Mouse (Mus musculus) heart, adult 11 months (tissue): ENCODE measurements around the gene Myl4.
A peak's percentile ranks its signal among the peaks of the same experiment; 100 is the strongest.

Experiments
- DNase-seq: peaks from one replicate; pipeline ENCODE4 v3.0.0; 2022

The Myl4 gene

DNA sequence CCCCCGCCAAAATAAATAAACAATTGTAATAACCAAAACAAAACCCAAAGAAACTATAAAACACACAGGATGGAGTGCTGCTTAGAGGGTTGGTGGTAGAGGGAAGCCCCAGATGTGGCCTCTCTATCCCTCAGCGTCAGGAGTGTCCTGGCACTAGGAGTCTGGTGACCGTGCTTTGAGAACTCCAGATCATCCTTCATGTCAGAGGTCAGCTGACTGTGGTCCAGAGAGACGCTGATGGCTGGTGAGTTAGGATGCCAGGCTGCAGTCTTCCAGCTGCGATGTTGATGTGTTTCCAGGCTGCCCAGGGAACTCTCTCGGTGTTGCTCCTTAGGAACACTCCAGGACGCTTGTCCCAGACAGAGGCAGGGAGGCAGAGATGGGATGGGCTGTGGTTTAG, 21.6 kb downstream of the Myl4 start:
- peak; percentile 88 for DNase-seq

DNA sequence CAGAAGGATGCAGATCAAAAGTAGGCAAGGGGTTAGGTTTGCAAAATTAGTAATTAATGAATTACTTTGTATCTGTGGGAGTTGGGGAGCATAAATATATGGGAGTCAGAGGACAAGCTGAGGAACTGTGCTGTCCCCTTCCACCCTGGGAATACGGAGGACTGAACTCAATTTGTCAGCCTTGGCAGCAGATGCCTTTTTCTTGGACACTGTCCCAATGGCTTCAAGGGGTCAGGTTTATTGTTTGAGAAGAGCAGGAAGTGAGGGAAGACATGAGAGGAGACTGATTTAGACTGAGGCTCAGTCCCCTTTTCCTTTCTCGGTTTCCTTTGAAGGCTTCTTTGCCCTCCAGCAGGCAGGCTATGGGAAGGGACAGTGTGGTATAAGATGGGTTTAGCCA, 22.1 kb downstream of the Myl4 start:
- peak; percentile 81 for DNase-seq

DNA sequence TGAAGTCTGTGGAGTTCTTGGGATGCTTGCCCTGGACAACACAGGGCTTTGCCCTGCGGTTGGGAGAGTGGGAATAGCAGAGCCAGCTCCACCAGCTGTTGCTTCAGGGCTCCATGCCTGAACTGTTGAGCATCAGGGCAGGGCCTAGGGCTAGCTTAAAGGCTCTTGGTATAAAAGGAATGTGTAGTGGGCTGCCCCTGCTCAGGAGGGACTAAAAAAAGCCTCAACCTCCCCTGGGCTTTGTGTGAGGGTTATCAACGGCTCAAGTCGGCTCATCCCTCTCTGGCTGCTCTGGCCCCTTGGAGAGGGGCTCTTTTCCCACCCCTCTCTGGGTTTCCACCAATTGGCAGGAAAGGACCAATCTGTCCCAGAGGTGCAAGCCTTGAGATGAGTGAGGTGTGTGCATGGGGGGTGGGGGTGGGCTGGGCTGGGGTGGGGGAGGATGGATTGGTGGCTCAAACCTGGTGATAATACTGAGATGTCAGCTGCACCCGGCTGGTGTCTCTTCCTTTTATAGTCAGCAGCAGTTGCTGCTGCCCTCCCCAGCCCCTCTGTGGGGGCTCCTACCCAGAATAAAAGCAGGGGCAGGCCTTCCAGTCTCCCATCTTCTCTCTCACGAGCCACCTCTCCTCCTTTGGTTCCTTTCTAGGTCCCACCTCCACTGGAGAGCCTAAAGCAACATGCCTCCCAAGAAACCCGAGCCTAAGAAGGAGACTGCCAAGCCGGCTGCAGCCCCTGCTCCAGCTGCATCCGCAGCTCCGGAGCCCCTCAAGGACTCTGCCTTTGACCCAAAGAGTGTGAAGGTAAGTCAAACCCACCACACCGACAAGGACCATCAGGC, 26.5 kb downstream of the Myl4 start:
- DNase-seq: peak; percentile 92

DNA sequence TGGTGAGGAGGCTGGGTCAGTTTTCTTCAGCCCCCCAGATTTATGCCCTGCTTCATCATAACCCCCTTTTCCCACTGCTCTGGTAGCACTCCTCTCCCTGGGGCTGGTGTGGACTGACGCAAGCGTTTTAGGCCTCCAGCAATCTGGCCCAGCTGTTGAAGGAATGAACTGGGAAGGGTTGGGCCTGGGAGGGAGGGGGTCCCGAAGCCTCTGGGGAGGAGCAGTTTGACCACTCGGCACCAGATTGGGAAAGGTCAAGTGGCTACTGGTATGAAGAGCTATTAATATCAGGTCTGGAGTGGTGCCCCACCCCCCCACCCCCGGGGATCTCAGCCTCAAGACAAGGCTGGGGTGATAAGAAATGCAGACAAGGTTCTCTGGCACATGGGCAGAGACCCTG, 27.6 kb downstream of the Myl4 start:
- DNase-seq: peak; percentile 93

DNA sequence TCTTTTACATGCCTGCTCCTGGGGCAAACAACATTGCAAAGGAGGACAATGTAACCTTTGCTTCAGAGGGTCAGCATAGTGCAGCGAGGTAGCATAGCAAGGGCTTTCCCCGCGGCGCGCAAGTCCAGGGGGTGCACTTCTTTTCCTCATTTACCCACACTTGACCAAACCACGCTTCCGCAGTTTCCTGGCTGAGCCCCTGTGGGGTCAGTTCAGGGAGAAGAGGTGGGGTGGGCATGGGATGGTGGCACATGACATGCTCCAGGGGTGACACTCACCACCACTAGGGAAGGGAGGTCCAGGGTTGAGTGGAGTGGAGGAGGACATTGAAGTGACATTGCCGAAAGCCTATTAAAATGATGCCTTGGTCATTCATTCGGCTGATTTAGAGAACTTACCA, 28.6 kb downstream of the Myl4 start:
- DNase-seq: peak; percentile 86

DNA sequence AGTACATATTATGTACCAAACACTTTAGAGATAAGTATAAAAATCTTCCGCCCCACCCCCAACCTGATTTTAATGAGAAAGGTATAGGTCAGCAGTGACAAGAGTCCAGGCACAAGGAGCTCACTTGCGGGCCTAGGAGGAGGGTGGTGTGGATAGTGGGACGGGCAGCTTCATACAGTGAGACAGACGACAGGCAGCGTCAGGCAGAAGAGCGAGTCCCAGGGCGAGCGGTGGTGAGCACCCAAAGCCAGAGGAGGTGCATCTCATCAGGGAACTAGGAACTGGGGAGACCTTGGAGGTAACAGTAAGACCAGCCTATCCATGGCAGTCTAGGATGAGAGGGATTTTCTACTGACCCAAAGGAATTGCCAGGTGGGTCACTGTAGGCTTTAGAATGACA, 29.1 kb downstream of the Myl4 start:
- DNase-seq: peak; percentile 66

DNA sequence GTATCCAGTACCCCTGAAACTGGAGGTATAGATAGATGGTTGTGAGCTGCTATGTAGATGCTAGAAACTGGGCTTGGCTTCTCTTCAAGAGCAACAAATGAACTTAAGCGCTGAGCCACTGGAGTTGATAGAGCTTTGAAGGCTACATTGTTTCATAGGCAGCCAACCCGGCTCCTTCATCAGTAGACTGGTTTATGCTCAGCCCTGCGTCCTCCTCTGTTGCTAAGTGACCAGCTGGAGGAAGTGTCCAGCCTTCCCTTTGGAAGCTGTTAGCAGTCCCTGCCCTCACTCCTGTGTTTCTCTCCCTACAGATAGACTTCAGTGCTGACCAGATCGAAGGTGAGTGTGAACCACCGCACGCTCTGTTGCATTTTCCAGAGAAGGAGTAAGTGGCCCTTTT, 29.6 kb downstream of the Myl4 start:
- DNase-seq: peak; percentile 87

DNA sequence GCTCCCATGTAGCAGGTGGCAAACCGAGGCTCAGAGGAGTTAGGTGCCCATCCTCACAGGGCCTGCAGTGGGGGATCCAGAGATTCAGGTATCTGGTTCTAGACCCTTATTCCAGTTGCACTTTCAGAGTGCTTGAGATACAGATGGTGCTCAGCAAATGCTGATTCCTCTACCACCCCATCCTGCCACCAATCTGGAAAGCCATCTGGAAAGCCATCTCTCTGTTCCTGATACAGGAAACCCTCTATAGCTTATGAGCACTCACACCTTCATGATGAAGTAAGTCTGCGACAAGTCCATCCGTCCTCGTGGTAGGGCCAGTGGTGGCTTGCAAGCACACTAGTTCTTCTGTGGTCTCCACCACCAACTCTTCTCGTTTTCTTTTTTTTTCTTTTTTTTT, 30.1 kb downstream of the Myl4 start:
- DNase-seq: peak; percentile 61

DNA sequence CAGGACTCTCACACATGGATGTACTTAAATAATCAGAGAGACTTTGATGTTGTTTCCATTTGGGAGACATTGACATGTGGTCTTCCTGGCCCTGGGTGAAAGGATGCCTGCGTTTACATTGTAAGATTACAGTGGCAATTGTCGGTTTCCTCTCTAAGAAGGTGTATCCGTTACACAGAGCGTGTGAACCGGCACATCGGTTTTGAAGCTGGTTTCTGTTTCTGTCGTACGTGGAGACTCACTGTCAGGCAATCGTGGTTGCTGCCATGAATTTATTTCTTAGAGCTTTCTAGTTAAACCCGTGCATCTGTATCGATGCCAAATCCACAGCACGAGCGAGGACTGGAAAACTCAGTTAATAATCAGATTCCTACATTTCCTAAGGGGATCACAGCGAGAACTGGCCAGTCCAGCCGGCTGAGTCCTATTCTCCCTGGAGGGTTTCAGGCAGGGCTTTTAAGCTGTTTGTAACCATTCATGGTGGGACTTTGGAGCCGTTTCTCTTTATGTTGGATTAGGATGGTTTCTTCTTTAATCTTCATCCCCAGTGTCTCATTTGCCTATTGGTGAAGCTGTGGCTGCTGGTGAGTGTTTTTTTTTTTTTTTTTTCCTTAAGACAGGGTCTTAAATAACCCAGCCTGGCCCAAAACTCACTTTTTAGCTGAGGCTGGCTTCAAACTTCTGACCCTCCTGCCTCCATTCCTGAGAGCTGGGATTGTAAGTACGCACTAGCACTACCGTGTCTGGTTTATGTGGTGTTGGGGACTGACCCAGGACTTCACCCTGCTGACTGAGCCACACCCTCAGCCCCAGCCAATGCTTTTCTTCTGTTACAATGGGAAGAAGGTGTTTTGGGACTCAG, 31.2 kb downstream of the Myl4 start:
- DNase-seq: peak; percentile 87

DNA sequence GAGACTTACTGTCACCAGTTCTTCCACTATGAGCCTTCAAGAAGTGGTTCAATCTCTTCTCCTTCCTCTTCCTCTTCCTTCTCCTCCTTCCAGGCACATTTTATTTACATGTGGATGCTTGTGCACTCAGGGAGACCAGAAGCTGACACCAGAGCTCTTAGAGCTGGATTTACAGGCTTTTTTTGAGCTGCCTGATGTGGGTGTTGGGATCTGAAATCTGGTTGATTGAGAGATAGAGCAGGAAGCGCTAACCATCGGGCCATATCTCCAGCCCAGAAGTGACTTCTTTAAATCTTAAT, 31.8 kb downstream of the Myl4 start:
- DNase-seq: no peak

DNA sequence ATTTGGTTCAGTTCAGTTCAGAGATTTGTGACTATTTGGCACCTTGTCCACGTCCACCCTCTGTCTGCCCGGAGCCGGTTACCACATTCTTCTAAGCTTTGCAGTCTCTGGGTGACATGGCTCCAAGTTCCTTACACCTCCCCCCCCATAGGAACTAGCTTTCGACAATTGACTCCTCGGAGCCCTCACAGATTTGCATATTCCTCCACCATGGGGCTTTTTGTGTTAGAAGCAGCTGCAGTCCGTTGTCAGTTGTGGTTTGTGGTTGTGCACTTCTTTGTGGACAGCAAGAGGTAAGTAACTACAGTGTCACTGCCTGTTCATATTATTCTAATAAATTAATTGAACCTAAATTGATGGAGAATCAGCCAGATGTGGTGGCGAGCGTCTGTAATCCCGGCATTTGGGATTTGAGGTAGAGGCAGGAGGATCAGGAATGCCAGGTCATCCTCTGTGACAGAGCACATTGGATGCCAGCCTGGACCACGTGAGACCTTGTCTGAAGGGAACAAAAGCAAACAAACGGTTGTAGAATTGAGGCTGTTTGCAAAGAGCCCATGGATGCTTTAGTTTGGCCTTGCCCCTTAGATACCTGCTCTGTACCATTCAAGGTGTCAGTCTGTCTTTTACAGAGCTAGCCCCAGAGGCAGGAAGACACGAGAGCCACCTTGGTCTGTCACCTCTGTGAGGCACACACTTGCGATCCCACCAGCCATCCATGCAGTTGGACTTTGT, 32.3 kb downstream of the Myl4 start:
- peak; percentile 67 for DNase-seq

DNA sequence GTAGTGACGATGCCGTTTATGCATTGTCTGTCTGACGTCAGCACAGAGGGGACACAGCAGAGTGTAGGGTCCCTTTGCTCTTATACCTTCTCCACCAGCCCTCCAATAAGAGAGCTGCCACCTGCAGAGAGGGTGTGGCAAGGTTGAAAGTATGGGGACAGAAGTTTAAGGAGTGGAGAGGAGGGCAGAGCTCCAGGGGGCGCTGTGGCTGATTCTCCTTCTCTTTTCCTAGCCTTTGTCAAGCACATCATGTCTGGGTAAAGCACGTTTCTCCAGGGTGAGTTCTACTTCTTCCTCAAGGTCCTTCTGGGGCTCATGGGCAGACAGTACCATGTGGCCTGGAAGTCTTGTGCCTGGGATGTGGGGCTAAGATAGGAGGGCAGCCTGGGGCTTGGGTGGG, 35.0 kb downstream of the Myl4 start:
- DNase-seq: peak; percentile 82

DNA sequence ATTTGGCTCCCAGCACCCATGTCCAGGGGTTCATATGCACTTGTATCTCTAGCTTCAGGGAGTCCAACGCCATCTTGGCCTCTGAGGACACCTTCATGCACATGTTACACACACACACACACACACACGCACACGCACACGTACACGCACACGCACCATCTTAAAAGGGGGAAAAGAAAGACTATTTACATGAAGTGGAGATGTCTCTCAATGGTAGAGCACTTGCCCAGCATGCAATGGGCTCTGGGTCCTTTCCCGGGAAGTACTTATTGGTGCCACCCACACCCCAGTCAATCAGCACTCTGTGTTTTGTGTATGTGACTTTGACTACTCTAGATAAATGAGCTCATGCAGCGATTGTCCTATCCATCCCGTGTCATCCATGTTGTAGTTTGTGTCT, 37.4 kb downstream of the Myl4 start:
- DNase-seq: peak; percentile 78

DNA sequence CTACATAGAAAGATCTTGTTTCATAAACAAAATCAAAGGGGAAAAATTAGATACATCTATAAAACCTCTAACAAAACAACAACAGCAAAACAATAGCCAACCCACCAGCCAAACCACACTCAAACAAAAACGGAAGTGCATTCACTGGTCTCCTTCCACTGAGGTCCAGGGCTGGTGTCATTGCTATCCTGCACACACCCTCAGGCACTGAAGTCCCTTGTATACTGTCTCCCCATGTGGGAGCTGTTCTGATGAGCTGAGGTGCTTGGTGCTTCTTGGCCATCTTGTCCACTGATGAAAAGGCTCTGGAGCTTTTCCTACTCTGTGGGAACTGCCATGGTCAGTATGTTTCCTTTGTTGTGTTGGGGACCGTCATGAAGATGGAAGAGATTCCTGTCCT, 38.0 kb downstream of the Myl4 start:
- DNase-seq: no peak

DNA sequence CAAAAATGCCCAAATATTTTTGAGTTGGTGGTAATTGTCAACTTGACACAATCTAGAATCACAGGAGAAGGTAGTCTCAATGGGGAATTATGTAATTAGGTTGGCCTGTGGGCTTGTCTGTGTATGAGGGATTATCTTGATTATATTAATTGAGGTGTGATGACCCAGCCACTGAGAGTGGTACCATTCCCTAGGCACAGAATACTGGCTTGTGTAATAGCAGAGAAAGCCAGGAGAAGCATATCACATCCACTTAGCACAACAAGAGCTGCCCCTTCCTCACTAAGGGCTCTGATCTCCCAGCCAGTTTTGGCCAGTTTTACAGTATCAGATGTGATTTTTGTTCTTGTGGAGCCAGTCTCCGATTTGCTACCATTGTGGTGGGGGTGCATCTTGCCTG, 39.1 kb downstream of the Myl4 start:
- peak; percentile 70 for DNase-seq

DNA sequence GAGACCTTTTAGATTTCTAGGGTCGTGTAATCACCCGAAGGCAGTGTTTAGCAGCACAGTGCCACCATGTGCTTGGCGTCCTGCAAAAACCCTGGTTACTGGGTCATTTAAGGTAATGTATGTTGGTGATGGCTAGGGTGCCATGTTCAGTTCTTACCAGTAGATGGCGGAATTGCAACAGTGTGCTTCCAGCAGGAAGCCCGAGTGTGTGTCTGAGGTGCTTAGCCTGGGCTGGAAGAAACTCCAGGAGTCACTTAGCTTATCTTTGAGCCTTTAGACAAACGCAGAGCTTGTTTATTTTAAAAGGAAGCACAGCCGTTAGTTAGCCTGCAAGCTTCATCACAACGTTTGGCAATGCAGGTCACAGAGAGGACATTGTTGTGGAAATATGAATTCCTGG, 39.7 kb downstream of the Myl4 start:
- DNase-seq: peak; percentile 95

DNA sequence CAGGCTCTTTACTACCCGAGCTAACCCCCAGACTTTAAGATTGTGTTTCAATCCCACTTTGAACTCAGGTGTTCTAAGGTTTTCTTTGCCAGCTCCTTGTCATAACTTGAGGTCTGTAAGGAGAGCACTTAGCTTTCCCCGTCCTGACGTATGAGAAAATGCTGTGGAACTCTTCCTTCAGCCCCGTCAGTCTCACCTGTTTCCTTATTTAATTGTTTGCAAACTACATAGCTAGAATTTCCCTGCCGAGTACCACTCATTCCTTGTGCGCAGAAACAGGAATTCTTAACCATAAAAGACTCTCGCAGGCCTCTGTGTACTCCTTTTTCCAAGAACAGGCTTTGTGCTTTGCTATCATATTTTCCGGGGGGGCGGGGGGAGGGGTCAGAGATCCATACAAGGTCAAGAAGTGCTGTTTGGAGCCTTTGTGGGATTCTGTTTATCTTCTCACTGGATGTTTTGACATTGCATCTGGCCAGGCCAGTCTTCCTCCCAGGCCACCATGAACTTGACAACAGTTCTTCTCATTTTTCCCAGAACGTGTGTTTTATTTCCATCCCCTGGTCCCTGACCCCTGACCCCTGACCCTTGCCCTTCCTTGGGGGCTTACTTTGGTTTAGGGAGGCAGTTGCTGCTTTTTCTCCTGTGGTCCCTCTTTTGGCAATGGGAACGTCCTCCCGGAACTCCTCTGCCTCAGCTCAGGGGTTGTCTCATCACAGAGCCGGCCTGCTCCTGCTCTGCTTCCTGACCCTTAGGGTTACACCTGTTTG, 41.8 kb downstream of the Myl4 start:
- DNase-seq: no peak

DNA sequence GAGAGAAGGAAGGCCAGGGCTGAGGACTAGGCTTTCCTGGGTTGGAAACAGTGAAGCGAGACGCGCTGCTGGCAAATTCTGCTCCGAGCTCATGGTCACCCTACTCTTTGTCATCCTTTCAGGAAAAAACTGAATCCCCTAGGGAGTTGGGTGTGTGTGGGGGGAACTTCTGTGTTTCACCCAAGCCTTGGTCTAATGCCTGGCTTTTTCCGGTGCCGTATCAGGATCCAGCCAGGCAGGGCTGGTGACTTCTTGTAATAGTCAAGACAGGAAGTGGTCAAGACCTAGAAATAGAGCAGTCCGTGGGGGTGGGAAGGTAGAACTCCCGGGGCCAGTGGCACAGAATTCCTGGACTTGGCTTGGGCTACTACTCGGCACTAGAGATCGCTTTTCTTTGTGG, 45.9 kb downstream of the Myl4 start:
- DNase-seq: peak; percentile 93

DNA sequence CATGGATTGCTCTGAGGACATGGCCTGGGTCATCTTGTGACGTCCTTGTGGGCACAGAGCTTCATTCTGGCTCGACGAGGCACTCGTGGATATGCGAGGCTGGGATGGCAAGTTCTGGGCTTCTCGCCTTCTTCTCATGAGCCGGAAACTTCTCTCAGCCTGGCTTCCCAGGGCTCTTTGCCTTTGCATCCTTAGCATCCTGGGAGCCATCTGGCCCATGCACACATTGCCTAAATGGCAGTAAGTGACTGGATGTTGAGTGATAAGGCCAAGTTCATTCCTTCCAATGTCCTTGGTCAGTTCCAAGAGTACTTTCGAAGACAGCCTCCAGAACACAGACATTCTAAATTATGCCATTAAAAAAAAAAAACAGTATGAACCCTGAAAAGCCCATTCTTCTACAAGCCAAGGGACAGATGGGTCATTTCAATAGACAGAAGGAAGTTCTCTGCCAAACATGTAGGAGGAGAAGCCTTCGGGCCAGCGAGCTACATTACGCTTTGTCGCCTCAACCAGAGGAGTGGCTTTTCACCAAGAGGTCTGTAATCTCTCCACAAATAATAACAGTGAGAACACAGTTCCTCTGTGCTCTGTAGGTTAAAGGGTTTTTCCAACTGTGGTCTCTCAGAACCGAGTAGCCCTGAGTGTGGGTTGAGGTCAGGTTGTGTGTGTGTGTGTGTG, 48.9 kb downstream of the Myl4 start:
- peak; percentile 94 for DNase-seq

DNA sequence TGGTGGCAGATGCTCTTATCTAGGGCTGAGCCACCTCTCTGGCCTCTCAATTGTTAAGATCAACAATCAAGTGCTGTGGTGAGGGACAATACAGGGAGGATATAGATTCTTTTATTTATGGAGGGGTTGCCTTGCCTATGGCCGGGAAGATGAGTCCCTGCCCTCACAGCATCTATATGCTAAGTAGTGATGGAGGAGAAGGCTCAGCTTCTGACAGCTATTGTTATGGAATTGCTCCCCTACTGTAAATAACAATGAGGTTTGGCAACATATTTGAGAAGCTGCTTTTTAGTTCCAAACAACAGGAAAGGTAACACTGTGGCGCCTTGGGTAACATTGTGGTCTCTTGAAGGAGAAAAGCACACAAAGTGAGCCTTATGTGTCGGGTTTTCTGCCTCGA, 50.2 kb downstream of the Myl4 start:
- DNase-seq: peak; percentile 48

DNA sequence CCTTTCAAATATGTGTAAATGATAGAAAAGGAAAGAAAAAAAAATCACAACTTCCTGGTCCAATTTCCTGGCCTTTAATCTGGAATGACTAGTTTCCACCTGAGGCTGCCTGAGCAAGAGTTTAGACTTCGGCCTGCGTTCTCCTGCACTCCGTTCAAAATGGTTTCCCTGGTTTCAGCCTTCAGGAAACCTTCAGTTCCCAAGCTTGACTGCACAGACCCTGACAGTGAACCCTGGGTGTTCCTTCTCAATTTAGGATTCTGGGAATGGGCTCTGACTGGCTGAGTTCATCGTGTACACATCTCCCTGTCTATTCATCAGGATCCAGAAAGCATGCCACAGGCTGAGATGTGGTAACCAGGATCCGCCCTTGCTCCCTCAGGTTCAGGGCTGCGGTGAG, 53.7 kb downstream of the Myl4 start:
- no peak for DNase-seq
